Mouse (Mus musculus): ENCODE results near the gene Sdhb. TPM values are rescaled to one million over a fixed set of nuclear protein-coding genes. Genes with fewer than 3 reads are reported as not detected.

Gene Sdhb
- polyA plus RNA-seq, 1 experiment = 65.3 TPM

GRCm38 (mm10) chr4:140986024-140986710, 25.2 kb downstream of the Sdhb start:
- Histone ChIP-seq H3K4me3 (replicated peaks; ENCODE audit: control insufficient read depth, low read depth, low read length) (peak overlapping the region; percentile 67), H3K4me1 (ENCODE audit: control insufficient read depth, insufficient read depth, low read length) (peaks cover 6% of the 10 kb centered on the region), H3K27ac (ENCODE audit: control insufficient read depth, insufficient read depth, low read depth, low read length, poor library complexity) (no peak overlapping the region)
- TF ChIP-seq POLR2A (IDR thresholded peaks at IDR 0.05; ENCODE audit: borderline replicate concordance, control insufficient read depth, low read depth, low read length) = no peak
- no peak for TF ChIP-seq CTCF (IDR thresholded peaks at IDR 0.05; ENCODE audit: control insufficient read depth, insufficient read depth, low read length)
- WGBS = 28% methylated on average over 15 of the region's 15 CpGs

- TF ChIP-seq POLR2A (IDR thresholded peaks at IDR 0.05; ENCODE audit: borderline replicate concordance, control insufficient read depth, low read depth, low read length) (peak; percentile 46; the same call in 1 of the 2 replicates), CTCF (IDR thresholded peaks at IDR 0.05; ENCODE audit: control insufficient read depth, insufficient read depth, low read length) (no peak)
- Histone ChIP-seq H3K4me3 (replicated peaks; ENCODE audit: control insufficient read depth, low read depth, low read length) (peak within 1 kb of the TSS; percentile 87), H3K27ac (ENCODE audit: control insufficient read depth, insufficient read depth, low read depth, low read length, poor library complexity) (peak within 1 kb of the TSS; percentile 68), H3K4me1 (ENCODE audit: control insufficient read depth, insufficient read depth, low read length) (peaks cover 6% of the 10 kb centered on the region)
- WGBS = under 1% methylated on average over 58 of the region's 58 CpGs
These were observed 25.9 kb downstream of the Sdhb start, which contains the start of gene Atp13a2 for GRCm38 (mm10) chr4:140986711-140987395. Gene Atp13a2 (plus strand): TSS chr4:140986873.

- peak overlapping the region; percentile 68 for H3K27ac ChIP-seq (ENCODE audit: control insufficient read depth, insufficient read depth, low read depth, low read length, poor library complexity)
- TF ChIP-seq CTCF (IDR thresholded peaks at IDR 0.05; ENCODE audit: control insufficient read depth, insufficient read depth, low read length) (no peak), POLR2A (IDR thresholded peaks at IDR 0.05; ENCODE audit: borderline replicate concordance, control insufficient read depth, low read depth, low read length) (no peak)
- peaks cover 6% of the 10 kb centered on the region for H3K4me1 ChIP-seq (ENCODE audit: control insufficient read depth, insufficient read depth, low read length)
- 2% methylated on average over 7 of the region's 7 CpGs for WGBS
- H3K4me3 ChIP-seq (replicated peaks; ENCODE audit: control insufficient read depth, low read depth, low read length) = peak overlapping the region; percentile 87
These were observed 26.5 kb downstream of the Sdhb start for GRCm38 (mm10) chr4:140987476-140987875.

GRCm38 (mm10) chr4:140988706-140989290, 27.8 kb downstream of the Sdhb start:
- TF ChIP-seq POLR2A (IDR thresholded peaks at IDR 0.05; ENCODE audit: borderline replicate concordance, control insufficient read depth, low read depth, low read length) = no peak
- TF ChIP-seq CTCF (IDR thresholded peaks at IDR 0.05; ENCODE audit: control insufficient read depth, insufficient read depth, low read length) = no peak
- Histone ChIP-seq H3K4me3 (replicated peaks; ENCODE audit: control insufficient read depth, low read depth, low read length) (peak overlapping the region; percentile 8), H3K27ac (ENCODE audit: control insufficient read depth, insufficient read depth, low read depth, low read length, poor library complexity) (peak overlapping the region; percentile 89), H3K4me1 (ENCODE audit: control insufficient read depth, insufficient read depth, low read length) (peaks cover 4% of the 10 kb centered on the region)
- WGBS = 7% methylated on average over 7 of the region's 7 CpGs

GRCm38 (mm10) chr4:140989447-140989846, 28.4 kb downstream of the Sdhb start:
- Histone ChIP-seq H3K4me1 (ENCODE audit: control insufficient read depth, insufficient read depth, low read length) (peaks cover 4% of the 10 kb centered on the region), H3K27ac (ENCODE audit: control insufficient read depth, insufficient read depth, low read depth, low read length, poor library complexity) (peak overlapping the region; percentile 89), H3K4me3 (replicated peaks; ENCODE audit: control insufficient read depth, low read depth, low read length) (no peak overlapping the region)
- no peak for TF ChIP-seq CTCF (IDR thresholded peaks at IDR 0.05; ENCODE audit: control insufficient read depth, insufficient read depth, low read length)
- TF ChIP-seq POLR2A (IDR thresholded peaks at IDR 0.05; ENCODE audit: borderline replicate concordance, control insufficient read depth, low read depth, low read length) = no peak
- WGBS = 57% methylated on average over 14 of the region's 14 CpGs

GRCm38 (mm10) chr4:140992215-140992614, 31.2 kb downstream of the Sdhb start:
- TF ChIP-seq POLR2A (IDR thresholded peaks at IDR 0.05; ENCODE audit: borderline replicate concordance, control insufficient read depth, low read depth, low read length) (no peak), CTCF (IDR thresholded peaks at IDR 0.05; ENCODE audit: control insufficient read depth, insufficient read depth, low read length) (no peak)
- WGBS = 93% methylated on average over 20 of the region's 20 CpGs
- Histone ChIP-seq H3K4me3 (replicated peaks; ENCODE audit: control insufficient read depth, low read depth, low read length) (no peak overlapping the region), H3K4me1 (ENCODE audit: control insufficient read depth, insufficient read depth, low read length) (peaks cover 4% of the 10 kb centered on the region), H3K27ac (ENCODE audit: control insufficient read depth, insufficient read depth, low read depth, low read length, poor library complexity) (no peak overlapping the region)

GRCm38 (mm10) chr4:140993846-140994245, 32.8 kb downstream of the Sdhb start:
- 88% methylated on average over 8 of the region's 8 CpGs for WGBS
- peaks cover 3% of the 10 kb centered on the region for H3K4me1 ChIP-seq (ENCODE audit: control insufficient read depth, insufficient read depth, low read length)
- TF ChIP-seq CTCF (IDR thresholded peaks at IDR 0.05; ENCODE audit: control insufficient read depth, insufficient read depth, low read length) (no peak), POLR2A (IDR thresholded peaks at IDR 0.05; ENCODE audit: borderline replicate concordance, control insufficient read depth, low read depth, low read length) (no peak)
- H3K27ac ChIP-seq (ENCODE audit: control insufficient read depth, insufficient read depth, low read depth, low read length, poor library complexity) = no peak overlapping the region
- no peak overlapping the region for H3K4me3 ChIP-seq (replicated peaks; ENCODE audit: control insufficient read depth, low read depth, low read length)

- no peak overlapping the region for H3K4me3 ChIP-seq (replicated peaks; ENCODE audit: control insufficient read depth, low read depth, low read length)
- 66% methylated on average over 8 of the region's 8 CpGs for WGBS
- H3K4me1 ChIP-seq (ENCODE audit: control insufficient read depth, insufficient read depth, low read length) = no peaks in the 10 kb centered on the region
These were observed 34.8 kb downstream of the Sdhb start for GRCm38 (mm10) chr4:140995811-140996210.

More at GRCm38 (mm10) chr4:140995811-140996210, 34.8 kb downstream of the Sdhb start:
- no peak for TF ChIP-seq CTCF (IDR thresholded peaks at IDR 0.05; ENCODE audit: control insufficient read depth, insufficient read depth, low read length)
- no peak for TF ChIP-seq POLR2A (IDR thresholded peaks at IDR 0.05; ENCODE audit: borderline replicate concordance, control insufficient read depth, low read depth, low read length)
- no peak overlapping the region for H3K27ac ChIP-seq (ENCODE audit: control insufficient read depth, insufficient read depth, low read depth, low read length, poor library complexity)
